Mouse (Mus musculus) skeletal muscle tissue, adult 2 months (tissue): ENCODE results near the gene Smarcd3.
A peak's percentile ranks its signal among the peaks of the same experiment; 100 is the strongest.

Experiments used
- DNase-seq: peaks from one replicate; pipeline ENCODE4 v3.0.0-alpha.2; 2012; ENCODE audit warnings: low read depth, low spot score

The Smarcd3 gene

DNA sequence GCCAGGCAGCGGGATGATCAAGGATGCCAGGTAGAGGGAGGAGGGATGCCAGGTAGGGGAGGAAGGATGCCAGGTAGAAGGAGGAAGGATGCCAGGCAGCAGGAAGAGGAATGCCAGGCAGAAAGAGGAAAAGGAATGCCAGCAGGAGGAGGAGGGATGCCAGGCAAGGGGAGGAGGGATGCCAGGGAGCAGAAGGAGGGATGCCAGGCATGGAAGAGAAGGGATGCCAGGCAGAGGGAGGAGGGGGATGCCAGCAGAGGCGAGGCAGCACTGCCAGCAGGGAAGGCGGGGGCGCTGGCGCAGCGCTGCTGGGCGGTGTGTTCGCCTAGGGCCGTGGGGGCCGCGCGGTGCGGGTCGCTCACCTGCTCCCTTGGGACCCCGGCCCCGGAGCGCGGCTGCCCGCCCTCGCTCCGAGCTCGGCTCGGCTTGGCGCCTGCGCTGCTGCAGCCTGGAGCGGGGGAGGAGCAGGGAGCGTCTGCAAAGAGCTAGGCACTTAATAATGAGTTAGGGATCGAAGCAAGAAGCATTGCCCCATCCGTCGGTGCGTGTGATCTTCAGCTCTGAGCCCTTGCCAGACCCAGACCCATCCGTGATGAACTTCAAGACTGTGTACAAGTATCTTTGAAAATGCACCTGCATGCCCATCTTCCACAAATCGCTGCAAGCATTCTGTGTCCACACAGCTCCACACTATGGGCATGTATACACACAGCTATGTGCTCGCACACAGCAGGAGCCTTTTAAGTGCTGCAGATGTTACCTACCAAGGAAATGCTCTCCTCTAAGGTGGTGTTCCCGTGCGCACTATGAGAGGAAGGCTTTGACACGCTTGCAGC, at the start of gene Smarcd3:
Gene Smarcd3, minus strand, starts transcription at position 426 of the 836 bp plus-strand sequence.
- no peak for DNase-seq

DNA sequence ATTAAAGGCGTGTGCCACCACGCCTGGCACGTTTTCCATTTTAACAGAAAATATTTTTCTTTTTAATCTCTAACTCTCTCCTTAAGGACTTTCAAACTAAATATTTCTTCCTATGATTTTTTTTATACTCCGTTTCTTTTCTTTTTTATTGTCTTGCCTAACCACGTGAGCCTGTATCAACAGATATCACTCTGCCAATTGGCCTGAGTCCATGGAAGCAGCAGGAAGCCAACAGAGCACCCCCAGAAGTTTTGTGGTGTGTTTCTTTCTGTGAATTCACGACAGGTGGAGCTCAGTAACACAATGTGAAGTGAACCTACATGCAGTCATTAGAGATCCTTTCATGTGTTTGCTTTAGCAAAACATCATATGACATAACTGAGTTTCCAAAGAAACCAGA, 37.2 kb upstream of the Smarcd3 start:
- DNase-seq = no peak

DNA sequence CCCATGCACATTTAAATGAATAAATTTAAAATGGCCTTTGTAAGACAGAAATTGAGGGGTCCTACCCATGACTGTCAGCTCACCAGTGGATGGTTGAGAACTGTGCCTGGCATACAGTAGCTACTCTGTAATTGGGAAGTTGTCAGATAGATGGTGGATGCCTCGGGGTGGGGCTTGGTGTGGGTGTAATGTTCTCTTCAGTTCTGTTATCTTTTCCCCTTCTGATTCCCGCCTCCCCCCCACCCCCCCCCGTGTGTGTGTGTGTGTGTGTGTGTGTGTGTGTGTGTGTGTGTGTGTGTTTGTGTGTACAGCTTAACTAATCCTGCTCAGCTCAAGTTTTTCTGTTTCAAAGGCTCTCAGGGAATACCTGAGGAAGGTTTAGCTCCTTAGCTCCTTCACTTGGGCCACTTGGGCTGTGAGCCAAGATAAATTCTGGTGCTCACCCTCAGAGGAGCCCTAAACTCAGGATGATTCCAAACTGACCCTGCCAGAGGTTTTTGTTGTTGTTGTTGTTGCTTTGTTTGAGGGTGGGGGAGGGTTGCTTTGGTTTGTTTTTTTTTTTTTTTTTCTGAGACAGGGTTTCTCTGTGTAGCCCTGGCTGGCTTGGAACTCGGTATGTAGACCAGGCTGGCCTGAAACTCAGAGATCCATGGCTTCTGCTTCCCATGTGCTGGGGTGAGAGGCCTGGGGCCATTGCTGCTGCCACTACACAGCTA, 35.7 kb upstream of the Smarcd3 start:
- DNase-seq = no peak

DNA sequence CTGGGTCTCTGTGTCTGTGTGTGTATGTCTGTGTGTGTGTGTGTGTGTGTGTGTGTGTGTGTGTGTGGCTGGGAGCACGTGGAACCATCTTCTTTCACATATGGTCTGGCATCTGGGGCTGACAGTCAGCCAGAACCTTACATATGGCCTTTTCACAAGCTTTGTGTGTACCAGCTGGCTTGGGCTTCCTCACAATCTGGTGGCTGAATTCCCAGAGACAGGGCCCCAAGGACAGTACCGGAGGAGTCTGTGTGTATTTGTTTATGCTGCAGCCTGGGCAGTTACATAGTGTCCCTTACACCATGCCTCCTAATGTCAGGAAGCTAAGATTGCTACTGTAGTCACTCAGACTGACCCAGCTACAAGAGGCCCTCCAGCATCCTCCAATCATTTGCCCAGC, 32.9 kb upstream of the Smarcd3 start:
- DNase-seq = no peak

DNA sequence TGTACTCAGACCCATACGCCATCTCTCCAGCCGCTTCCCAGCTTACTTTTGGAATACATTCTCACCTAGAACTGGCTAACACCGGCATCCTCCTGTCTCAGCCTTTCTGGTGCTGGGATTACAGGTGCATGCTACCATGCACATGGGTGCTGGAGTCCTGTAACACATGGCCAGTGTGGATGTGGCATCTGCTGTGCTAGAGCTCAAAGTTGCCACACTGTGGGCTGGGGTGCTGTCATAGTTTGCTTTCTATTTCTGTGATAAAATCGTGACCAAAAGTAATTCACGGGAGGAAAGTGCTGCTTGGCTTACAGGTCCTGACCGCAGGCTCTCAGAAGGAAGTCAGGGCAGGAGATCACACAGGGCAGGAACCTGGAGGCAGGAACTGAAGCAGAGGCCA, 30.3 kb upstream of the Smarcd3 start:
- no peak for DNase-seq

DNA sequence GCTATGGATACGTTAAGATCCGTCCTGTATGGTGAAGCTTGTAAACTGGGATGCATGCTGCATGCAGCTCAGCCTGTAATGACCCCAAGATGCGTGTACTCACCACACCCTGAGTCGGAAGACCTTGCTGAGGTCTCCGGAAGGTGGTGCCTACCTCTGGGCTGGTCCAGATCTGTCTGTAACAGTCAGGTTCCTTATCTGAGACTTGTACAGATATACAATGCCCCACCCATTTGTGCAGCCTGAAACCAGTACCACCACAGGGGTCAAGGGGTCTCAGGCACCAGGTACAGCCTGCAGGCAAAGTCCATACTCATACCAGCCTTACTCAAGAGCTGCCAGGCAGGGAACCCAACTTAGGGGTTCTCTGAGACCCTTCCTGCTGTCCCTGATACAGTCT, 28.6 kb upstream of the Smarcd3 start:
- DNase-seq = no peak

DNA sequence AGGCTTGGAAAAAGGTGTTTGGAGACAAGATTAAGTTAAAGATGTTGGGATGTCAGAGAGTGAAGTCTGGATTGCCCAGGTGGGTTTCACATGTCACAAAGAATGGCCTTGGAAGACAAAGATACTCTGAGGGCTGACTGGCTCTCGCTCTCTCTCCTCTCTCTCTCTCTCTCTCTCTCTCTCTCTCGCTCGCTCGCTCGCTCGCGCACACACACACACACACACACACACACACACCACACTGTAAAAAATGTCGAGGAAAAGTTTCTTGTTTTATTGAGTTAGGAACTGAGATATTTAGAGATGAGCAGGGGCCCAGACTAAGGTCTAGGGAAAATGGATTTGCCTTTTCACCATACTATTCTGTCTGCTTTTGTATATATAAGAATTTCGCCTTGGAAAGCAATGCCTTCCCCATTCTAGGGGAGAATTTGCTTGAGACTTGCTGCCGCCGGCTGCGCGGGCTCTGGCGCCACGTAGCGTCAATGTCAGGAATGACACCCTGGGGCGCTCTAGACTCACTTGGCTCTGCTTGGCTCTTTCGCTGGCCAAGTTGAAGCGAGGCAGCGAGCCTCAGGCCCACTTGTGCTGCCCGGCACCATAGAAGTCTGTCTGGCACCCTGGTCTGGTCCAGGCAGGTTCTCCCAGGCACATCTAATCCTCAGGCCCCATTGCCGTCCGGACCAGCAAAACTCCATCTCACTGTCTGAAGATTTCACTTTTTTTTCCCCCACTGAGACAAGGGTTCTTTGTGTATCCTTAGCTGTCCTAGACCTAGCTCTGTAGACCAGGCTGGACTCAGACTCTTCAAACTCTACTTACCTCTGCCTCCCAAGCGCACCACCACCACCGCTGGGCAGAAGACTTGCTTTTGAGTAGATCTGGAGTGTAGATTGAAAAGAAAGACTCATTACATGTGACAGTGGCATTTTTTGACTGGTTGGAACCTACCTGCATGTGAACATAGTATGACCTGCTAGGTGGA, 27.8 kb upstream of the Smarcd3 start:
- DNase-seq = peak; percentile 72

DNA sequence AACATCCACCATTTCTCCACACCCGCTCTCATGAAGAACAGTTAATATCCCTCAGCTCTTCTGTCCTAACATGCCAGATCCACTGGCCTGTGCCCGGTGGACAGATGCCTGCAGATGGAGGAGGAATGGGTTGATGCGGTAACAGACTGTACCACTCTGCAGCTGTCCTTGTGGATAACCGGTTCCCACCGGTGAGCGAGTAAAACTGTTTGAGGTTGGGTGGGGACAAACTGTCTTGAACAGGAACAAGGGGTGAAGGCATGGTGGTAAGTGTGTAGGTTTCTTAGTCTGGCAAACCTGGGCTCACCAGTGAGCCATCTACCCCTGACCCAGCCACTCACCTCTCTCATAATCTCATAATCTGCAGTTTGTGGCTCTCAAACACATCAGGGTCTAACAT, 27.1 kb upstream of the Smarcd3 start:
- no peak for DNase-seq

DNA sequence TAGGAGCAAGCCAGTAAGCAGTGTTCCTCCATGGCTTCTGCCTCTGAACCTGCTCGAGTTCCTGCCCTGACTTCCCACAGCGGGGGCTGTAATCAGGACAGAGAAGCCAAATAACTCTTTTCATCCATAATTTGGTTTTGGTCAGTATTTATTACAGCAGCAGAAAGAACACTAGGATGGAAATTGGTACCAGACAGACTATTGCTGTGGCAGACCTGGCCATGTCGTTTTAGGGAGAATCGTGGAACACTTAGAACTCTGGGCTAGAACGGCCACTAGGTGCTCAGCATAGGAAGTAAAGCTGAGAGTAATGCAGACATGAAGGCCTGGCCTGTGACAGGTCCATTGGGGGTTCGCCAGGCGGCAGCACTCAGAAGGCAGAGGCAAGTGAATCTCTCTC, 25.5 kb upstream of the Smarcd3 start:
- no peak for DNase-seq

DNA sequence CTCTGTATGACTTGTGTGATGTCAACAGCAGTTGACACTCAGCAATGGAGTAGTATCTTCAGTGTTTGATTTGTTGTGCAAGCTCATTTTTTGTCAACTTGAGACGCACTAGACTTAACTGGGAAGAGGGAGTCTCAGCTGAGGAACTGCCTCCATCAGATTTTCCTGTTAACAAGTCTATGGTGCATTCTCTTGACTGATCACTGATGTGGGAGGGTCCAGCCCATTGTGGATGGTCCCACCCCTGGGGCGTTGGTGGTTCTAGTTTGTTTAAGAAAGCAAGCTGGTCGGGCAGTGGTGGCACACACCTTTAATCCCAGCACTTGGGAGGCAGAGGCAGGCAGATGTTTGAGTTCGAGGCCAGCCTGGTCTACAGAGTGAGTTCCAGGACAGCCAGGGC, 25.0 kb upstream of the Smarcd3 start:
- no peak for DNase-seq

DNA sequence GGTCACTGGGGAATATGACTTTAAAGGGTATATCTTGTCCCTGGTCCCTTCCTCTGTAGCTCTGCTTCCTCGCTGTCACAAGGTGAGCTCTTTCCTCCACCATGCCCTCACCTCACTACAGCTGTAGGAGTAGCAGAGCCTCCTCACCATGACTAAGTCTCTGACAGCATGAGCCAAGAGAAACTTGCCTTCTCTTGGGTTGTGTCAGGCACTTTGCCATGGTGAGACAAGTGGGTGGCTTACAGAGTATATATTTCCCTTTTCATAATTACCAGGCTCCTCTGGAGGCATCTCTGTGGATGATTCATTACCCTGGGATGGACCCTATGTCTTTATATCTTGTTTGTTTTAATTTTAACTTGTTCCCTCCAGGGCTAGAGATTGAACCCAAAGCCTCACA, 21.2 kb upstream of the Smarcd3 start:
- no peak for DNase-seq

DNA sequence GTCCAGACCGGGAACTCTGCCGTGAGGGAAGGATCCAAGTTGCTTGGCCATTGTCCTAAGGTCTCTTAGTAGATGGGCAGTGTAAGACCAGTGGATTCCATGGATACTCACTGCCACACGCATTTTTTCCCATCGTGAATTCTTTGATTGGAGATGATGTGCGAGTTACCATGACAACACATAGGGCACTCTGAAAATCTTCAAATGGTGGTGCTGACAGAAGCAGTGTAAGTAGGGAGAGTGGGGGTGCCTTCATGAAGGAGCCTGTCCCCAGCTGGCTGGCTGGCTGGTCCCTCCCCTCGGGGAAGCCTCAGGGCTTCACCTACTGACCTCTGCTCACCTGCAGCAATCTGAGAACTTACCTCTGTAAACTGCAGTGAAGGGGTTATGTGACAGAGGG, 14.9 kb upstream of the Smarcd3 start:
- DNase-seq = no peak

DNA sequence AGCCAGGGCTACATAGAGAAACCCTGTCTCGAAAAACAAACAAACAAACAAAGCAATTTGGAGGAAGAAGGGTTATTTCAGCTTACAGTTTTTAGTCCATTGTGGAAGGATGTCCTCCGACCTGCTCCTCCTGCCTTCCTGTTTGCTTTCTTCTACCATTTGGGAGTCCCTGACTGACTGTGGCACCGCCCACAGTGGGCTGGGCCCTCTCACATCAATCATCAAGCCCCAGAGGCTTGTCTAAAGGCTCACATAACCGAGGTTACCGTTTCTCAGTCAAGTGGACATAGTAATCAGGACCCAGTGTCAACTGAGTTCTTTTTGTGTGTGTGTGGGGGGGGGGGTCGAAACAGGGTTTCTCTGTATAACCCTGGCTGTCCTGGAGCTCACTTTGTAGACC, 13.9 kb upstream of the Smarcd3 start:
- no peak for DNase-seq

DNA sequence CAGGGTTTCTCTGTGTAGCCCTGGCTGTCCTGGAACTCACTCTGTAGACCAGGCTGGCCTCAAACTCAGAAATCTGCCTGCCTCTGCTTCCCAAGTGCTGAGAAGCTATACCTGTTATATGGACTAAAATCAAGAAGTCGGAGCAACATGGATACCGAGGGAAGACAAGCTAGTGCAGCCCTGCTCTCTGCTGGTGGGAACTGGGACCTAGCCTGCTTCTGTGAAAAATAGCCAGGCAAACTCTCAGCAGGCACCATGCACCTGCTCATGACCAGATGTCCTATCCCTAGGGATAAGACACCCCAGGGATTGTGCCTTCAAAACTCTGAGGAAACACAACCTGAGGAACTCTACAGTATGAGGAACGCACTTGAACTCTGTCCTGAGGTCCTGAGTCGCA, 12.8 kb upstream of the Smarcd3 start:
- DNase-seq = no peak

DNA sequence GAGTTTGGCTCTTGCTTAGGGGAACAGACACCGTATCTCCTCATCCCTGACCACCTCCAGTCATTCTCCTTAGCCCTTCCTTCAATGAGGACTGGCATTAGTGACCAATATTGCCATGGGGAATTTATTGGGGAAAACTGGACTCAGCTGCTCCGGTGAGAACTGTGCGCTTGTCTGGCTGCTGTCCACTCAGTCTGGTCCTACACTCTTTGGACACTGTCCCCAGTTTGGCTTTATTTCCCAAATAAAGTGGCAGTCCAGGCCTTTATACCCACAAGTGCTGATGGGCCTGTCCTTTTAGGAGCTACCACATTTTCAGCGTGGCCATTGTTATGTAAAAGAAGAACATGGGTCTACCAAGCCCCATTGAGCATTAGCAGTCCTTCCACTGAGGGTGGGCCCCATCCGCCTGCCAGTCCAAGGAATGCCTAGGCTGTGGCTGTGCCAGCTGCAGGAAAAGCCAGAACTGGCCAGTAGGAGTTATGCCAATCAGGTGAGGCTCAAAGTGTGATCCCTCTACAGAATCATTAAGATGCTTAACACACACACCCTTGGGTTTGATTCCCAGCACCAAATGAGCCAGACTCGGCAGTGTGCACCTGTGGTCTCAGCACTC, 11.4 kb upstream of the Smarcd3 start:
- no peak for DNase-seq

DNA sequence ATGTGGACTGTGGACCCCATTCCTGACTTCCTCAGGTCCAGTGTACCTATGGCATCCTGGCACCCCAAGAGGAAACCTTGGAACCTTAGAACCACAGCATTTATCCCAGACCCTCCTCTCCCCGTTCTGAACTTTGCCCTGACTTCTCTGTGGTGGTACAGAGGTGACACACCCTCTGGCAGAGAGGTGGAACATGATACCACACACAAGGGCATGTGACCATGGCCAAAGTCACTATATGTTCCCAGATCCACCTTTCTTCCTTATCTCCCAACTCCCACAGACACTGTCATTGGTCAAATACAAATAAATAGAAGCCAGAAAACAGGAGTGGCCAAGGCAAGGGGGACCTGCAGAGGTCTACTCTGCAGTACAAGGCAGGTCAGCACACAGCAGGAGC, 10.9 kb upstream of the Smarcd3 start:
- no peak for DNase-seq

DNA sequence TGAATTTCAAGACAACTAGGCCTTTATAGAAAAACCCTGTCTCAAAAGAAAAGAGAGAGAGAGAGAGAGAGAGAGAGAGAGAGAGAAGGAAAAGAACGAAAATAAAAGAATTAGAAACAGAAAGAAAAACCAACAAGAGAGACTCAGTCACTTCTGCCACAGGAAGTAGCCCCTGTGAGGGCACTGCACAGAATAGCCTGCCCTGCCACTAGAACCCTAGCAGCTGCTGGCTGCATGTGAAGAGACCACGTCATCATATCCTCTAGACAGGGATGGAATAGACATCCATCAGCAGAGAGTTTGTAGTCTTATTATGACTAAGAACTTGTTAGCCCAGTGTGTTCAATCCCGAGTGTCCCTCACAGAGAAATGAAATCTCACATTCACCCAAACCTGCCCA, 5.5 kb upstream of the Smarcd3 start:
- DNase-seq = no peak

DNA sequence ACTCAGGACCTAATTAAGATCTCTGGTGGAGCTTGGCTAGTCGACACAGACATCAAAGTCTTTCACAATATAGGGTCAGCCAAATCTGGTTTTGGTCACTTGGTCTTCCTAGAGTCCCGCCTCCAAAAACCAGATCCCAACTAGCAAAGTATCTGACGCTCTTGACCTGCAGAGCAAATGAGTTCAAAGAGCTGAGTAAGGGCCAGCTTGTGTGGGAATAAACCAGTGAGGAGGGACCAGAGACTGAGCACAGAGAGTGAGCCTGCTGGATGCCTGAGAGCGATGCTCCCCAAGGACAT, 560 bp upstream of the Smarcd3 start:
- no peak for DNase-seq

DNA sequence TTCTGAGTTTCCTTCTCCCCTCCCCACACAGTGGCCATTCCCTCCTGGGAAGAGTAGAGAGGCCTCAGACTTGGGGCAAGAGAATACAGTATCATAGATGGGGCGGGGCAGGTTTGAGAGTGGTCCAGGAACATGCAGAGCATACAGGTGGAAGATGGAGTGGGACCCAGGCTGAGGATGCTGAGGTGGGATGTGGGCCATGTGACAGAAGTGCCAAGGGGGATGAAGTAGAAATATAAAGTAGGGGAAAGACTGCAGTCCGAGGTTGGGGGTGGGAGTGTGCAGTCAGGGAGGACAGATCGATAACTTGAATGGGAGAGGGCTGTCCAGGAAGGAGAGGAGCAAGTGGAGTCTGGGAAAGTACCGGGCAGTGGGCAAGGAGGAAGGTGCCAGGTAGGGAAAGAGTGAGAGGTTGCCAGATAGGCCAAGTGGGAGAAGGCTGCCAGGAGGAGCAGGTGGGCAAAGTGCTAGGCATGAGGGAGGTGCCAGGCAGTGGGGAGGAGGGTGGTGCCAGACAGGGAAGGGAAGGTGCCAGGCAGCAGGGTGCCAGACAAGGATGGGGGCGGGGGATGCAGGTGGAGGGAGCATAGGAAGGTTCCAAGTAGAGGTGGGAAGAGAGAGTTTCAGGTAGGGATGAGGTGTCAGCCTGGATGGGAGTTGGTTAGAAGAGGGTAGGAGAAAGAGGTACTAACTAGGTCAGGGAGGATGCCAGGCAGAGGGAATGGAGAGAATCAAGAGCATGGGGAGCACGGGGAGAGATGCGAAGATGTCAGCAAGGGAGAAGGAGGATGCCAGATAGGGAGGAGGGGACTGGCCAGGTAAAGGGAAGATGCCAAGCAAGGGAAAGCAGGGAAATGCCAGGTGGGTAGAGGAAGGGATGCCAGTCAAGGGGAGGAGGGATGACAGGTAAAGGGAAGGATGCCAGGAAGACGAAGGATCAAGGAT, 898 bp downstream of the Smarcd3 start:
- no peak for DNase-seq

DNA sequence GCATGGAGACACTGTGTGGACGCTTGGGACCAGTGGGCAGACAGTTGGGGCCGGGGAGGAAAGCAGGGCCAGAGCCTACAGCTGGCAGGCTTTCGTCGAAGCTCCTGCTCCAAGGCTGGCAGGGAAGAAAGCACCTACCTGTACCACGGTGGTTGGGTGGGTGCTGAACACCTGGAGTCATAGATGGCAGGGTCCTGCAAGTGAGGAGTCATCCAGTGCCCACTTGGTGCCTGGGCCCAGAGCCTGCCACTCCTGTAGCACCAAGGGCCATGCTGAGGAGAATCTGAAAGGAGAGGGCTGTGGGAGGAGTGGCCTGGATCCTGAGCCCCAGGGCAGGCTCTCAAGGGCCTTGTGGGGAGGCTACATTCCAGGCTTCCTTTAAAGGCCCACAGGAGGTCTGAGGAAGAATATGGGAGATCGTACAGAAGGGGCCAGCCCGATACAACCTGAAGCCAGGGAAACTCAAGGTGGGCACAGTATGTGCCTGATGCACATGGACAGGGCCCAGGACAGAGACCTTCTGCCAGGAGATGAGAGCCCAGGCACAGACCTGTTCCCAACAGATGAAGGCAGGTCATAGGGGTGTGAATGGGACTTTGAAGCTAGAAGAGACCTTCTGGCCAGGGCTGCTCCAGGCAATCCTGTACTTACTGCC, 1.7 kb downstream of the Smarcd3 start:
- no peak for DNase-seq
